Mouse (Mus musculus) liver, embryonic 14.5 days (tissue): ENCODE measurements around the gene Ralgapa2.

ENCODE experiments used
- CTCF ChIP-seq: IDR thresholded peaks from 2 replicates; pipeline ENCODE4 v1.5.1; 2016; ENCODE audit warnings: antibody characterized with exemption, low read depth, control low read depth
- EP300 ChIP-seq: IDR thresholded peaks from 2 replicates; pipeline ENCODE4 v1.6.1; 2016; ENCODE audit warnings: antibody characterized with exemption, low read depth

- TF ChIP-seq CTCF (no peak), EP300 (no peak)
Measured at GRCm38 (mm10) chr2:146224141-146224540, 288.0 kb downstream of the Ralgapa2 start.
